Mouse (Mus musculus): Measurements from ENCODE around the gene Wnt7a.

The Wnt7a gene

DNA sequence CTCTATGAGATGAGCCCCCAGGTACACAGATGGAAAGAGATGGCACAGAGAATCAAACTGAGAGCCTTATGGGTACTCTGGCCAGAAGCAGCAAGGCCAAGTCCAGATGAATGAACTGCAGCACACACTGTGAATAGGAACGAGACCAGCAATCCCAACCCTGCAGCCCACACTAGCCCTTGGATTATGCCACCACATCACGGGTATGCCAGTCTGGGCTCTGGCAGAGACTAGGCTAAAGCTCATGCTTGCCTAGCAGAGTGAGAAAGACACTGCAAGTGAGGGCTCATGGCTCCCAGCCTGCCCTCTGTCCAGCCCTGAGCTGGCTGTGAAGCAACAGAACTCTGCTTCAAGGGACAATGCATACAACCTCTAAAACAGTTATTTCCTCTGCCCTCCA is 26.7 kb downstream of the Wnt7a start:
- DNase-seq (ENCODE audit: low read depth, low spot score) = no peak

DNA sequence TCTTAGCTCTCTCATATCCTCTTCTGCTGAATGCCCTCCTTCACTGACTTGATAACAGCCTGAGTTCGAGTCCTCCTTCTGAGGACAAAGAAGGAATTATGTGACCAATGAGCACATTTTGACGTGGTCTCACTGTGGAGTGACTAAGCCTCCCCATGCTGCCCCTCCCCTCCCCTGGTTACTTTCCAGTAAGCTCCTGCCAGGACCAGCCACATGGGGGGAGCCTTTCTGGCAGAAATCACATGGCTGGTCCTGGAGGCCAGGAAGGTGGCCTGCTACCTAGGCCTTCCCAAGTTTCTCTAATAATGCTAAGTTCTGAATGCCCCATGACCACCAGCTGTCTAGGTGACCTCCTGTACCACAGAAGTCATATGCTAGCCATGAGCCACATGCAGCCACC is 27.3 kb downstream of the Wnt7a start:
- DNase-seq (ENCODE audit: low read depth, low spot score) = no peak

DNA sequence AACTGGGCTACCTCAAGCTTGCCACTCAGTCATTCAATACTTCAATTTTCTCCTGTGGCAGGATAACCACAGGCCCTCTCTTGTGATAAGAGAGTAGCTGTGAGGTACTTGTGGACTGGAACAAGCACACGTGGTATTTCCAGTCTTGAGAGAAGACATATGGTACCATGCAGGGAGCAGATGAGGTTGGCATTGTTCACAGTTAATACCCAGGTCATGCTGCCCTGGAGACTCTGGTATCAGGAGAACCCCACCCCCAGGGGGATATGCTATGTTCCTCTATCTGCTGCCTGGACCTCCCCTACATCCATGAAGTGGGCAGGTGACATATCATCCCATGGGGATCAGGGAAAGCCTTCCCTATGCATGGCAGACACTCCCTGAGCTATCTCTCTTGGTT is 27.9 kb downstream of the Wnt7a start:
- DNase-seq (ENCODE audit: low read depth, low spot score) = no peak

DNA sequence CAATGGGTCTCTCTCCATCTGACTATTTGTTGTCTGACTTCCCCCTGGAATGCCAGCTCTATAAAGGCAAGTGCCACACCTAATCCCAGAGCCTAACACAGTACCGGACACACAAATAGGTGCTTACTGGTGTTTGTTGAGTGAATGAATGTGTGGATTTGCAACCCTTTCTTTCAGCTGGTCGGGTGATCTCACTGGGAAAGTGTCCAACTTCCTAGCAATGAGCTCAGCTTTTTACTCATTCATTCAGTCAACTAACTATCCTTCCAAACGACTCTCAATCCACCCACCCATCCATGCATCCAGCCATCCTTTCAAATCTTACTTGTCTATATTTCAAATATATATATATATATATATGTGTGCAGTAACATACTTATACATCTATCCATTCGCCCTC is 31.3 kb downstream of the Wnt7a start:
- DNase-seq (ENCODE audit: low read depth, low spot score) = no peak

DNA sequence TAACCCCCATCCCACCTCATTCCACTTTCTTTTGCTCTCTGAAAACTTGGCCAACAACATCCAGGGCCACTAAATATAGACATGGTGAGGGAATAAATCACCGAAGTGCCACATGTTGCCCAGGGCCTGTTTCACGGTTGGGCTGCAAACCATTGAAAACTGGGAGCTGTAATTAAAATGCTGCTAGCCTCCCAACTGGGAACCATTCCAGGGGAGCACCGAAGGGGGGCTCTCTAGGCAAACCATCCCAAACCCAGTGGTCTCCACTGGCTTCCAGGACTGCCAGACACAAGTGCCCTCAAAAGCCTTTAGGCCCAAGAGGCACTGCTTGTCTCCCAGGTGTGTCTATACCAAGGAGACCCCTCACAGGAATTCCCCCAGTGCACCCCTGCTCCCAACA is 31.9 kb downstream of the Wnt7a start:
- DNase-seq (ENCODE audit: low read depth, low spot score) = no peak

DNA sequence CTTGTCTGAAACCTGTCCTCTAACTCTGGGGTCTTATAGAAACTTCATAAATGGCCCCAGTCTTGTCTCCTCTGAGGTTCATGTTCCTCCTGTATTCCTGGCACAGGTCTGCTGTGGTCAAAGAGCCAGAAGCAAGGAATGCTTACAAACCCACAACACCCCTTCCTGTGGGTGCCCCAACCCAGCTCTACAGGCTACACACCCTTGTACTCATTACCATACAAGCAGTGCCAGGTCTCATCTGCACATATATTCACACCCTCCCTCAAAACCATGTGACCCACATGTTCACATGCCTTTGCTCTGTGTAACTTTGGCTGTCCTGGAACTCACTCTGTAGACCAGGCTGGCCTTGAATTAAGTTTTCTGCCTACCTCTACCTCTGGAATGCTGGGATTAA is 38.2 kb downstream of the Wnt7a start:
- DNase-seq (ENCODE audit: low read depth, low spot score) = no peak

DNA sequence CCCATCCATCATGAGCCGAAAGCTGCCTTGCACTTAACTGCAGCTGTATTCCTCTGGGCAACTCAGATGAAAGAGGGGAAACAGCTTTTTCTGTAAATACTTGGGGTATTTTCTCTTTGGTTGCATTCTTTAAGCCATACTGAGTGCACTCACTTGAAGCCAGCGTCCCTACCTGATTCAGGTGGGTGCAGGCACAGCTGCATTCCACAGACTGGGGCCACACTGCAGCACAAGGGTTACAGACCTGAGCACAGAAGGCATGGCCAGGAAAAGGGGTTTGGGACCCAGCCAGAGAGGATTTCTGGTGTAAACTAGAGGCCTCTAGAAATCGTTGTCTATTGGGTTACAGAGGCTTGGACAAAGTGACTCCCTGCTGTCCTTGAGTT is 38.6 kb downstream of the Wnt7a start:
- DNase-seq (ENCODE audit: low read depth, low spot score) = no peak

DNA sequence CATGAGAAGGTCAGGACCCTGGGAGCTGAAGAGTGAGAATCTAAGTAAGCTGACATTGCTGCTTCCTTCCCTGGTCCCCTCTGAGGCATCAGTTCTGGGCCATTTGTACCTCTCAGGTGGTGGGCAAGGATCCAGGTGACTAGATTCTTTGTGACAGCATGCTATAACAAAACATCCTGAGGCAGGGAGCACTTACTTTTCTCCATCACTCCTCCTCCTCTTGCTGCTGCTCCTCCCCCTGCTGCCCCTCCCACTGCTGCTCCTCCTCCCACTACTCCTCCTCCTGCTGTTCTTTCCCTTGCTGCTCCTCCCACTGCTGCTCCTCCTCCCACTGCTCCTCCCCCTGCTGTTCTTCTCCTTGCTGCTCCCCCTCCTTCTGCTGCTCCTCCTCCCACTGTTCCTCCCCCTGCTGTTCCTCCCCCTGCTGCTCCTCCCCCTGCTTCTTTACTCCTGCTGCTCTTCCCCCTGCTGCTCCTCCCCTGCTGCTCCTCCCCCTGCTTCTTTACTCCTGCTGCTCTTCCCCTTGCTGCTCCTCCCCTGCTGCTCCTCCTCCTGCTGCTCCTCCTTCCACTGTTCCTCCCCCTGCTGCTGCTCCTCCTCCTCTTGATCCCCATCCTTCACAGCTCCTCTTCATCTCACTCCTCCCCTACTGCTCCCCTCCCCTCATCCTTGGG is 39.1 kb downstream of the Wnt7a start:
- DNase-seq (ENCODE audit: low read depth, low spot score) = no peak

DNA sequence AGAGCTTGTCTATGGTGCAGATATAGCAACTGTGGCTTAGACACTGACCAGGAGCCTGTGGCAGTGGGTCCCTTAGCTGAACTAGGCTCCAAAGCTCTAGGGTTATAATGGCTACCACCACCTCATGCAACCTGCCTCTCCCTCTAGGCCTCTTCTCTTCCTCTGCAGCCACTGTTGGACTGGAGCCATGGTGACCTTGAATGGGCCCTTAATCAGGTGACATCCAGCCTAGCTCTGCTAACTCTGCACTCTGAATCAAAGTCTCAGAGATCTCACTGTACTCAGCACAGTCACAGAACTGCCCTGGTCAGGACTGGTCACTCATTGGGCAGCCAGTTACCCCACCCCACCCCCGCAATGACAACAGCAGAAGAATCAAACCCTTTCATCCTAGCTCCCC is 44.4 kb downstream of the Wnt7a start:
- no peak for DNase-seq (ENCODE audit: low read depth, low spot score)

DNA sequence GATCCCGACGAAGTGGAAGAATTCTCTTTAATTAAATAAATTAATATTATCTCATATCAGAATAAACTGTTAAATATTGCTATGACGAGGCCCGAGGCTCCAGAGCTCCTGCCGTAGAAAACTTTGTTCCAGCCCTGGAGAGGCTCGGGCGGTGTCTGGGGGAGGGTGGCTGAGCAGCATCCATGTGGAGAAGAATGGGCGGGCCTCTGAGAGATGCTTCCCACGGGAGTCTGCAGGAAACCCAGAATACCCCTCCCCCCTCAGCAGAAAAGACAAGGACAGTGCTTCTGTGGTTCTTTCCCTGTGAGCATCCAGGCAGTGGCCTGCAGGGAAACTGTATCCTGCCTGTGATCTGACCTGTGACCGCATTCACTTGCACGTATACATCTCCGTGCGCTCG is 45.7 kb downstream of the Wnt7a start:
- no peak for DNase-seq (ENCODE audit: low read depth, low spot score)

DNA sequence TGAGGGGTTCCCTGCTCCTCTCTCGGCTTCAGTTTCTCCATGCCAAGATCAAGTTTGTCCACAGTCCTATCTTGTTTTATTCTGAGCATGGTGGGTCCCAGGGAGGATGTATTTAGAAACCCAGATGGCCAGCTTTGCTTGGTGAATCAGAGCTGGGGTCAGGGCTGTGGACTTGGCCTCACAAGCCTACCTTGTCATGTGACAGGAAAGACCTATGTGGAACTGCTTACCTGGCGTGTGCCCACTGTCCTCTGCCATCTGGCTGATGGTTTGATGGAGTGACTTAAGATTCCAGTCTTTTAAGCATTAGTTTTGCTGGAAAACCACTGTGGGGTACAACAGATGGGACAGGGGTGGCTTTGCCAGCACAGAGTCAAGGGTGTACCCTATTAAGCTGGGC is 48.4 kb downstream of the Wnt7a start:
- no peak for DNase-seq (ENCODE audit: low read depth, low spot score)

DNA sequence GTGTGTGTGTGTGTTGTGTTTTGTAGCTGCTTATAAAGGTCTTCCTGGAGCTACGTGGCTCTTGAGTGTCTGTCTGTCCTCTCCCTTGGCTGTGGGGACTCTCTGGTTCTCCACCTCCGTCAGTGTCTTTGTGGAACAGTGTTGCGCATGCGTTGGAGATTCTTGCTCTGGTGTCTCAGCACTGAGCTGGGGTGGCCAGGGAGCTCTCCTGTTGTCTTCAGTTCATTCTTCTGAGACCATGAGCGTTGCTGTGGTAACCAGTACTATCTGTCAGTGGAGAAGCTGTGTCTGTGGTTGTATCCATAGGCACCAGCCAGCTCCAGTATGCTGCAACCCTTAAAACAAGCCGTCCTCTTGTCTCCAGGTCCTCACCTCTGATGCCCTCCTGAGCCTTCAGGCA is 50.2 kb downstream of the Wnt7a start:
- no peak for DNase-seq (ENCODE audit: low read depth, low spot score)

DNA sequence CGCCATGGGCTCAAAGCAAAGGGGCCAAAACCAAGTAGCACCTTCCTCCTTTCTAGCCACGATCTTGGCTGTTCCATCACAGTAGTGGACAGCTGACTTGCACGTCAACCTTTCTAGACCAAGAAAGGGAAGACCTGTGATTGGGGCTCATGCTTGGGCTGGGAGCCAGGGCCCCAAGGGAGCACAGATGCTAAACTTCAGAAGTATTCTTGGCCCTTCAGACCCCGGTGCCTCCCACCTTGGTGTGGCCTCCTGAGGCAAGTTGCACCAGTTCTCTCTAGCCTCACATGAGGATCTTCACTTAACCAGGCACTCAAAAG is 50.8 kb downstream of the Wnt7a start:
- DNase-seq (ENCODE audit: low read depth, low spot score) = no peak

DNA sequence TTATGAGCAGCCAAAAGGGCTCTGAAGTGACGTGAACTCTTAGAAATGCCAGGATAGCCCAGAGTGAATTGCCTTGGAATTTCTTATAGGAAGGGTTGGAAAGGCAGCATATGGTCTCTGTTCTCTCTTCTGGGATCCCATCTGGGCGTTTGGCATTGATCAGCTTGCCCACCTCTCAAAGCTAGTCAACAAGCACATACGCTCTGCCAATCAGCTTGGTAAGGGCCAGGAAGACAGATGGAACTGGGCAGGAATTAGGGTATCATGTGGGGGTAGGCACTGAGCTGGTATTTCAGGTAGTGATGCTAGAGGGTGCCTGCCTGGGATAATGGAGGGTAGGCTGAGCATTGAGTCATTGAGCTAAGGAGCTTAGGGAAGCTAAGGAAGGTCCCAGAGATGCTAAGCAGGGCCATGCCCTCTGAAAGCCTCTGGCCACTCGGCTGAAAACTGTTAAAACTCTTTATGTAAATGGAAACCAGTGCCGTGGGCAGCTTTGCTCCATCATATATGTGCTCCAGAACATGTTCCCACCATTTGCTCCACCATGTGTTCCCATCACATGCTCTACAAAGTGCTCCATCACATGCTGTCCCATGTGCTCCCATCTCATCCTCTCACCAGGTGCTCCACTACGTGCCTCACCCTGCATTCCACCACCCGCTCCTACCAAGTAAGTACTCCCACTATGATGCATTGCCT is 51.3 kb downstream of the Wnt7a start:
- peak; percentile 73 for DNase-seq (ENCODE audit: low read depth, low spot score)

DNA sequence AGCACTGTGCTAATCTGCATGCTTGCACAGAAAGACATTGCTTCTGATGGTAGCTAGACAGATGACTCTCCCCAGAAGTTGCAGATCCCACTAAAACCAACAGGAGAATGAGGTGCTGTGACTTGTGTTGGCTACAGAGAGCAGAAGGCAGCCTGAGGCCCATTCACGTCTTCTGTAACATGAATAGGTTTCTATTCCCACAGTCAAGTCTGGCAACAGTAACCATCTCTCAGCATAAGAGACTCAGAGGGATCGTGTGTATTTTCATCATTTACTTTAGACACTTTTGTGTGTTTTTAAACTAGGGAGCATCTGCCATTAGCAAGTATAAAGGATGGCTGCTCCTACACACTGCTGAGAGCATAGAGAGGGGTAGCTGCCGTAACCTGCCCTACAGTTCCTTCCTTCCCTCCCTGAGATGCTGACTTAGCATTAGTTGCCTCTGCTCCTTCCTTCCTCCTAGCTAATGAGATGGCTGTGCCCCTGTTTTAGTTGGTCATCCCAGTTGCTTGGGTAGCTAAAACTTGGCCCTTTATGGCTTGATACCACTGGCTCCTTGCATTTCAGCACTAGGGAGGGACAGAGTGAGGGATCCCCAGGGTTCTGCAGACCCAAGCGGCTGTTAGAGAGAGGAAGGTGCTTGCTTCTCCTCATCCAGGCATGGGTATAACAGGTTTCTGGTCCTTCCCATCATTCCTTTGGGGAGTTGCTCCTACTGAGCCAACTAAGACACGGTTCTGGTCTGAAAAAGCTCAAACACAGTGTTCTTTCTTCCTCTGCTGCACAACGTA is 52.1 kb downstream of the Wnt7a start:
- no peak for DNase-seq (ENCODE audit: low read depth, low spot score)

DNA sequence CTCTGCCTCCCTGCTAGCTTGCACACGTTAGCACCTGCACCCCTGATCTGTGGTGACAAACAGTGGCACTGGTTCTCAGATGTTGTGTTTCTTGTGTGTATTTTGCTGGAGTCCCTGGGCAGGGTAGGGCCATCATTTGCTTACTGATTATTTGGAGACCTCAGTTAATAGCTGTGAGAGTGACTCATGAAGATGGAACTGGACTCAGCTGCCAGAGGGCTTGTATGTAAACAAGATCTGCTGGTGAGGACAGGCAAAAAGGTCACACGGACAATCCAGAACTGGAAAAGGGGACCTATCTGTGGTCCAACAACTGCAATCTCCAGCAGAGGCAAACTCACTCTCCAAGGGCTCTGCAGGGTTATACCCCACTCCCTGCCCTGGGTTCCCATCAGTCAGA is 52.8 kb downstream of the Wnt7a start:
- DNase-seq (ENCODE audit: low read depth, low spot score) = no peak

DNA sequence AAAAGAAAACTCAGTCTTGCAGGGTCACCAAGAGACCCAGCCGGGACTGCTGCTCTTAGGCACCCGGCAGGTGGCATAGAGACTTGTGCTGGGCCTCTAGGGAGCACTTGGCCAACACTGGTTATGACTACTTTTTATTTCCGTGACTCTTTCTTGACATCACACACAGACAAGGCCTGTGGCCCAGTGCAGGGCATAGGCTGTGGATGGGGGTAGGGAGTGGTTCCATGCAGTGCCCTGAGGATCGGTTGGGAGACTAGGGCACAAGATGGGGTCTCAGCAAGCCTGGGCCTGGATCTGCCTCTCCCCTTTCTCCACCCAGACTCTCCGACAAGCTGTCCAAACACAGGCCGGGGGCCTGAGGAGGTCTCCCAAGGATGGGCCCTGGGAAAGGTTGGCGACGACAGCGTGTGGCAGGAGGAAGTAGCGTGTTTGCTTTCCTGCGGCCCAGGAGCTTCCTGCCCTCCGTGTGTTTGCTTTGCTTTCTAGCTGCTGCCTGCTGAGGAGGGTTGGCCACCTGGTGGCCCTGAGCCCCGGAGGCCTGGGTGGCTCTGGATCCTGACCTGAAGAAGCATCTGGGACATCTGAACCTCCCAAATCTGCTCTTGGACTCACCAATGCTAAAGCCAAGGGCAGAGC is 53.8 kb downstream of the Wnt7a start:
- DNase-seq (ENCODE audit: low read depth, low spot score) = no peak

DNA sequence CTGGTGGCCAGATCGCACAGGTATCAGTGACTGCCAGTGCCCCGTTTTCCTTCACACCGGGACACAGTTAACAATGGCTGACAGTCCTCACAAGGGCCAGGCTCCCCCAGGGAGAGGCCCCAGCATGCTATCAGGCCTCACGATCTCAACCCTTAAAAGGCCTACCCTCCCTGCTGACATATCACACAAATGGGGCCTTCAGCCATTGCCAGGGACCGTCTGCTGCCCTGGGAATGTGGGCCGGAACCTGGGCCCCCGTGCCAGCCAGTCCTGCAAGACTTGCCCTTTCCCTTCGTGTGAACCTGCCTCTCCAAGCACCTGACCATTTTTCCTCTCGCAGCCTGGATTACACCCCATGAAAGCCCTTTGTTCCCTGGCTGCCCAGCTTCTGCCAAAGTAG is 61.5 kb downstream of the Wnt7a start:
- no peak for DNase-seq (ENCODE audit: low read depth, low spot score)

DNA sequence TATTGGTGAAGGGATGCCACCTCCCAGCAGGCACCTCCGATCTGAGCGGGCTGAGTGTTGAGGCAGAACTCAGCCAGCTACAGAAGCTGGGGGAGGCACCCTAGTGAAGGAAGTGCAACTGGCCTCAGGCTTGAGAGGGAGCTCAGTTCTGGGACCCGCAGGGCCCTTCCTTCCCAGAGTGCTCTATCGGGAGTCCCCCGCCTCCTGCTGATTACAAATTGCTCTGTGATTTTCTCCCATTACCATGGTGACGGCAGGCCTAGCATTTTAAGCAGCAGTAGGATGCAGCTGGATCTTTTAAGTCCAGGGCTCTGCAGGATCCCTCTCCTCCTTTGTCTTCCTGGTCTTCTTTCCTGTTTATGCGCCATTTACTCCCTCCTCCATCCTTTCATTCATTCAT is 63.4 kb downstream of the Wnt7a start:
- peak; percentile 66 for DNase-seq (ENCODE audit: low read depth, low spot score)

DNA sequence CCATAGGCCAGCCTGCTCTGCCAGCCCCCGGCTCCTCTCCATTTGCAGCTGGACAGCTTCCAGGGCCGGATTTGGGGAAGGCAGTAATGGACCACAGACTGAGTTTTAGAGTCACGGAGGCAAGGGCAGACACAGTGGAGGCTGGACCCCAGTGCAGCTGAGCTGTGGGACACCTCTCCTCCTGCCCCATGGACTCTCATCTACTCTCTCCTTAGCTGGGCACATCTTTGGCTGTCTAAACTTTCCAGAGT is 64.3 kb downstream of the Wnt7a start:
- DNase-seq (ENCODE audit: low read depth, low spot score) = no peak

DNA sequence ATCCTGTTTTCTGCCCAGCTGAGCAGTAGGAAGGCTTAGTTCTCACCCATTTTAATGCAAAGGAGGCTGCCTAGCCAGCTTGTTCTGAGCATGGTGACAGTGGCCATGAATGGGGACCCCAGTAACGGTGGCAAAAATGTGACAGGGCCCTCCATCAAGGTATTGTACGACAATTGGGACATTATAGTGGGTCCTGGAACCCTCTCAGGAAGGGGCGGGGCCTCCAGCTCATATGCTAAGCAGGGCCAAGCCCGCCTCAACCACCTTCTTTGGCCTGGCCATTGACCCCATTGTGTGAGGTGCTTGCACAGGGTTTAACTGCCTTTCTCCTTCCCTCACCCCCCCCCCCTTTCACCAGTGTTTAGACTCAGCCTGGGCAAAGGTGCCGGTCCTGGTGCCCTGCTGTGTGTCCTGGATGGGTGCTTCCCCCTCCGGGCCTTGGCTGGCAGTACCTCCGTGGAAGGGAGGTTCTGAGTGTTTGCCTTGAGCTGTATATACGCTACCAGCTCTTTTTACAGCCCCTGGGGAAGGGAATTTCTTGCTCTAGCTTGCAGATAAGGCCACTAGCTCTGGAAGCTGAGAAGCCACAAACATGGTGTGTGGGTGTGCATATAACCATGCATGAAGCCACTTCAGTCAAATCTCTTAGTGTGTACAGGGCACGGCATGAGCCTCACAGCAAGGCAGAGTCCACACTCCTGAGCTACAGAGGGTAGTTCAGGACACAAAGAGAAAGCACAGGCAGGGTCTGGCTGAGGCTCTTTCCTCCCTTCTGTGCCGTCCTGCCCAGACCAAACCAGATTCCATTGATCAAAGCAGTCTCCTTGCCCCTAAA is 64.9 kb downstream of the Wnt7a start:
- no peak for DNase-seq (ENCODE audit: low read depth, low spot score)

DNA sequence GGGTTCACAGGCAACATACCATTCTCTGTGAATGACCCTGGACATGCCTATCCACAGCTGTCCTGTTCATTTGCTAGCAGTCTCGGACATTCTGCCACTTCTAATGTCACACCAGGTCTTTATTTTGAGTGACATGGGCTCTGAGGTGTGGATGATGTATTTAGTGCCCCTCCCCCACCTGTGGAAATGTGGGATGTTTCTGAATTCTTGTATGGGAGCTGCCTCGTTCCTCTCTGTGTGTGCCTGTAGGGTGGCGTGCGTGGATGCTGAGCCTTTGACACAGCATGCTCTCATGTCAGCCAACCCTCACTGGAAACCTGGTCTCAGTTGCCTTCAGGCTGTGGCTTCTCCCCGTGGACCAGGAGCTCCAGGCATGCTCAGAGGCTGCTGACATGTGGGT is 66.1 kb downstream of the Wnt7a start:
- DNase-seq (ENCODE audit: low read depth, low spot score) = no peak

Data from telencephalon, adult 2 months (tissue).